ENCODE assay signal across 34 mouse cellular contexts in the genomic region with DNA sequence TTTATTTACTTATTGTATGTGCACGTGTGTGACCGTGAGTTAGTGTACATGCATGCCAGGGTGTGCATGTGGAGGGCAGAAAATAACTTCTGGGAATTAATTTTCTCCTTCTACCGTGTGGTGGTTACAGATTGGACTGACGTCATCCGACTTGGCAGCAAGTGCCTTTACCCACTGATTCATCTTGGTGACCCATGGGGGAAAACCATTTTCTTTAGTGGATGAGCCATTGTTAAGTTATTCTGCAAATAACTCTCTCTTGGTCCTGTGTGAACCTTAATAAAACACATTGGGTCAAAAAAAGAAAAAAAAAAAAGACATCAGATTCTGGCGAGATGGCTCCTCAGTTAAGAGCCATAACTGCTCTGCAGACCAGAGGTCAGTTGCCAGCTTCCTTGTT. TPM values are rescaled to one million over a fixed set of nuclear protein-coding genes. Genes with fewer than 3 reads are reported as not detected.
DNase-seq lines count a peak whose midpoint lies in the region; ATAC-seq and TF ChIP-seq lines count a peak whose summit lies in the region.
"Had no signal": no experiment of that assay in that cellular context is flagged by ENCODE, and none has a peak within 500 bp of the region (broad histone marks: within the 10 kb centered on the region; RNA-seq: fewer than 3 reads in every experiment).

No protein-coding gene starts in this region.

- peaks cover 17% of the 10 kb centered on the region for H3K4me1 ChIP-seq in olfactory bulb, adult 2 months (ENCODE audit: control insufficient read depth, insufficient read depth, low read length)
- peaks cover 3% of the 10 kb centered on the region; the same call in 1 of the 2 replicates for H3K4me1 ChIP-seq in forebrain, embryonic 12.5 days
- H3K4me1 ChIP-seq in kidney, embryonic 14.5 days (ENCODE audit: control insufficient read depth, insufficient read depth, low read length) = no peaks in the 10 kb centered on the region
- H3K4me1 ChIP-seq: embryonic facial prominence, embryonic 10.5 days; embryonic facial prominence, embryonic 13.5 days; forebrain, embryonic 10.5 days; hindbrain, embryonic 12.5 days; hindbrain, embryonic 15.5 days had no signal

- H3K36me3 ChIP-seq in forebrain, embryonic 12.5 days (replicated peaks) = no peaks in the 10 kb centered on the region
- H3K36me3 ChIP-seq in kidney, embryonic 14.5 days (ENCODE audit: control insufficient read depth, insufficient read depth, low read length) = no peaks in the 10 kb centered on the region
- H3K36me3 ChIP-seq: embryonic facial prominence, embryonic 10.5 days; embryonic facial prominence, embryonic 13.5 days; forebrain, embryonic 10.5 days had no signal

- 0 out of 2 replicates have a peak overlapping the region, but pooled peaks have one; percentile 4 for H3K27ac ChIP-seq in olfactory bulb, adult 2 months (ENCODE audit: insufficient read depth, low read depth, low read length)
- H3K27ac ChIP-seq in forebrain, embryonic 12.5 days = no peak overlapping the region
- H3K27ac ChIP-seq in kidney, embryonic 14.5 days (ENCODE audit: low read depth, low read length) = no peak overlapping the region
- H3K27ac ChIP-seq: embryonic facial prominence, embryonic 10.5 days; embryonic facial prominence, embryonic 13.5 days; forebrain, embryonic 10.5 days; hindbrain, embryonic 12.5 days; hindbrain, embryonic 15.5 days had no signal

- H3K27me3 ChIP-seq in Patski = no peaks in the 10 kb centered on the region
- H3K27me3 ChIP-seq in forebrain, embryonic 12.5 days = peaks cover 28% of the 10 kb centered on the region
- no peaks in the 10 kb centered on the region for H3K27me3 ChIP-seq in kidney, embryonic 14.5 days (ENCODE audit: control insufficient read depth, insufficient read depth, low read length)
- H3K27me3 ChIP-seq: hindbrain, embryonic 12.5 days; hindbrain, embryonic 15.5 days had no signal

- peak; percentile 13 for DNase-seq in adrenal gland, adult 2 months
- DNase-seq in adrenal gland, adult 18-20 months (ENCODE audit: low spot score in 2 of 2) = no peak
- peak; percentile 62 for DNase-seq in MN1 (ENCODE audit: low spot score)
- peak; percentile 50 for DNase-seq in Patski (ENCODE audit: low read depth, low spot score)
- no peak for DNase-seq in cerebellum, postnatal 36 days
- DNase-seq: adrenal gland, postnatal 14 days; cerebellum, adult 9-11 months; cerebellum, postnatal 25 days; embryo, embryonic 11 days; forebrain, postnatal 0 days; gastrocnemius, postnatal 10 days; gastrocnemius, postnatal 36 days; kidney, adult 8-10 months had no signal

- no peak overlapping the region for H3K4me3 ChIP-seq in olfactory bulb, adult 2 months (ENCODE audit: insufficient read depth, low read depth, low read length)
- no peak overlapping the region for H3K4me3 ChIP-seq in forebrain, embryonic 12.5 days (replicated peaks)
- H3K4me3 ChIP-seq in kidney, embryonic 14.5 days (ENCODE audit: low read length) = no peak overlapping the region
- H3K4me3 ChIP-seq: embryonic facial prominence, embryonic 10.5 days; embryonic facial prominence, embryonic 13.5 days; erythroblast, embryonic 14.5 days; forebrain, embryonic 10.5 days; hindbrain, embryonic 12.5 days; hindbrain, embryonic 15.5 days had no signal

- ATAC-seq in Patski = no peak
- ATAC-seq in forebrain, embryonic 12.5 days (ENCODE audit: low FRiP score) = no peak
- ATAC-seq in kidney, embryonic 14.5 days (ENCODE audit: low FRiP score, low TSS enrichment) = no peak
- ATAC-seq: activated CD4-positive, CD25-positive, alpha-beta regulatory T cell, adult 4 months; CD4-positive, CD25-positive, alpha-beta regulatory T cell, adult 4 months; forebrain, embryonic 14.5 days; forebrain, postnatal 0 days; intestine, postnatal 0 days had no signal

- TF ChIP-seq CTCF in Patski (IDR thresholded peaks at IDR 0.05) = no peak
- TF ChIP-seq CTCF in olfactory bulb, adult 2 months (IDR thresholded peaks at IDR 0.05; ENCODE audit: insufficient read depth, low read depth, low read length) = no peak

- no peak overlapping the region for H3K9ac ChIP-seq in forebrain, embryonic 12.5 days
- H3K9ac ChIP-seq in kidney, embryonic 14.5 days (ENCODE audit: low read depth, low read length) = no peak overlapping the region
- H3K9ac ChIP-seq: embryonic facial prominence, embryonic 13.5 days; forebrain, postnatal 0 days; hindbrain, embryonic 12.5 days; hindbrain, embryonic 15.5 days had no signal

- H3K4me2 ChIP-seq in forebrain, embryonic 12.5 days = no peak overlapping the region
- H3K4me2 ChIP-seq in kidney, embryonic 14.5 days (replicated peaks; ENCODE audit: low read depth, low read length) = no peak overlapping the region
- H3K4me2 ChIP-seq: embryonic facial prominence, embryonic 13.5 days; heart, embryonic 11.5 days; hindbrain, embryonic 12.5 days; hindbrain, embryonic 15.5 days had no signal

- CTCF ChIA-PET in Patski (lab: Charles Lee) = interaction anchor here (0.8 kb wide), 1 partner anchor 10 kb away, joined by 3 read pairs; no protein-coding TSS in a partner anchor

- no peaks in the 10 kb centered on the region for H3K9me3 ChIP-seq in forebrain, embryonic 12.5 days
- H3K9me3 ChIP-seq in kidney, embryonic 14.5 days (ENCODE audit: control insufficient read depth, low read length) = no peaks in the 10 kb centered on the region
- H3K9me3 ChIP-seq: embryonic facial prominence, embryonic 10.5 days; embryonic facial prominence, embryonic 13.5 days; forebrain, embryonic 10.5 days; hindbrain, embryonic 12.5 days; hindbrain, embryonic 15.5 days had no signal

- TF ChIP-seq POLR2A in olfactory bulb, adult 2 months (IDR thresholded peaks at IDR 0.05; ENCODE audit: insufficient read depth, low read depth, low read length) = no peak

- 73% methylated on average over 6 of the region's 6 CpGs for WGBS in olfactory bulb, adult 2 months
- WGBS in forebrain, embryonic 12.5 days = 83% methylated on average over 6 of the region's 6 CpGs
- WGBS in kidney, embryonic 14.5 days = 79% methylated on average over 6 of the region's 6 CpGs

- in situ Hi-C loops in Patski (cut with MboI; ENCODE audit: low pct_unique_long_range_greater_than_20kb) = no loop called here

- POLR2A ChIA-PET in Patski (lab: Charles Lee) = no interaction called here

RNA-seq across cellular contexts. Expression of gene Srrm3, which starts 35.0 kb away (rescaled TPM):
- 1 to 10 TPM; 2.8 to 3.9 TPM for total RNA-seq in adrenal gland, adult 2 months (2021)
- polyA plus RNA-seq in adrenal gland, adult 2 months (2012; rRNA removed) = 3.0 and 3.6 TPM in 2 replicates
- total RNA-seq in adrenal gland, adult 18-20 months (2021) = 1 to 10 TPM; 2.6 to 4.2 TPM
- polyA plus RNA-seq in Patski (2021) = 0.01 TPM
- not detected in 2 replicates for polyA plus RNA-seq in olfactory bulb, adult 2 months (2012; ENCODE audit: insufficient read depth, insufficient read length, low replicate concordance, missing spikeins)
- 30.3 and 37.6 TPM in 2 replicates for polyA plus RNA-seq in forebrain, embryonic 12.5 days (2016; fragmentation: Nextera tagmentation; extraction: Ambion mirVana)
- polyA plus RNA-seq in kidney, embryonic 14.5 days (2014; fragmentation: Nextera tagmentation; extraction: Ambion mirVana) = 0.09 and 0.11 TPM in 2 replicates
- total RNA-seq: gastrocnemius, postnatal 36 days; granulocyte monocyte progenitor cell, adult 5-6 weeks; heart, adult 8-10 months; heart, postnatal 25 days; hematopoietic stem cell, adult 5-6 weeks; MEL had no signal
- polyA plus RNA-seq: activated CD4-positive, CD25-positive, alpha-beta regulatory T cell, adult 4 months; C2C12; CD4-positive, CD25-positive, alpha-beta regulatory T cell, adult 4 months; erythroblast, embryonic 14.5 days; heart, postnatal 0 days had no signal

RNA-seq across cellular contexts. Expression of gene Hspb1, which starts 46.1 kb away (rescaled TPM):
- 100 to 1,000 TPM; 236 to 614 TPM for total RNA-seq in adrenal gland, adult 2 months (2021)
- polyA plus RNA-seq in adrenal gland, adult 2 months (2012; rRNA removed) = 309 and 678 TPM in 2 replicates
- 1,000 to 10,000 TPM in 1 of 2 experiments, 100 to 1,000 TPM in 1; 220 to 1,206 TPM for total RNA-seq in adrenal gland, adult 18-20 months (2021)
- 616 TPM for polyA plus RNA-seq in Patski (2021)
- polyA plus RNA-seq in olfactory bulb, adult 2 months (2012; ENCODE audit: insufficient read depth, insufficient read length, low replicate concordance, missing spikeins) = not detected in 2 replicates
- 7.8 and 10.7 TPM in 2 replicates for polyA plus RNA-seq in forebrain, embryonic 12.5 days (2016; fragmentation: Nextera tagmentation; extraction: Ambion mirVana)
- polyA plus RNA-seq in kidney, embryonic 14.5 days (2014; fragmentation: Nextera tagmentation; extraction: Ambion mirVana) = 32.4 and 36.9 TPM in 2 replicates
- total RNA-seq: granulocyte monocyte progenitor cell, adult 5-6 weeks; hematopoietic stem cell, adult 5-6 weeks; MEL had no signal
- polyA plus RNA-seq: activated CD4-positive, CD25-positive, alpha-beta regulatory T cell, adult 4 months had no signal

Comparison
In these comparisons a context has a peak if more than half of its experiments do, and no peak if none do; other contexts are left out.
1. DNase-seq: peak in adrenal gland, adult 2 months (single experiment), MN1 (single experiment) and Patski (single experiment); none in adrenal gland, adult 18-20 months (0 of 2) and cerebellum, postnatal 36 days (0 of 2).